Mouse (Mus musculus) heart, postnatal 0 days (tissue): ENCODE measurements around the gene Casp3.

Source experiments
- CTCF ChIP-seq: IDR thresholded peaks from 2 replicates; pipeline ENCODE4 v1.5.1; 2016; ENCODE audit warnings: antibody characterized with exemption, control low read depth, low read depth
- EP300 ChIP-seq: IDR thresholded peaks from 2 replicates; pipeline ENCODE4 v1.6.1; 2016; ENCODE audit warnings: antibody characterized with exemption, low read depth

GRCm38 (mm10) chr8:46598753-46599152 lies 18.3 kb upstream of the Casp3 start:
- TF ChIP-seq CTCF (no peak), EP300 (no peak)
